Mouse (Mus musculus) G1E (cell line): Measurements from ENCODE around the gene Gusb. TPM values are rescaled to one million over a fixed set of nuclear protein-coding genes. Genes with fewer than 3 reads are reported as not detected.

ENCODE experiments used
- ATAC-seq: 2 replicates; pipeline ENCODE4 v1.8.0; 2016; ENCODE audit warnings: mild to moderate bottlenecking; ENCODE audit not compliant: insufficient number of reproducible peaks, poor library complexity, low FRiP score, severe bottlenecking; ENCODE audit errors: extremely low read depth
- DNase-seq: peaks from one replicate; pipeline ENCODE4 v3.0.0; 2012; ENCODE audit warnings: low spot score
- H3K27me3 ChIP-seq: 2 replicates; pipeline ENCODE4 v1.6.1; 2012; ENCODE audit warnings: mild to moderate bottlenecking, low read length, inconsistent platforms; ENCODE audit not compliant: insufficient read depth
- H3K36me3 ChIP-seq: replicated peaks from 2 replicates; pipeline ENCODE3; 2012; ENCODE audit warnings: mild to moderate bottlenecking, inconsistent platforms
- H3K4me1 ChIP-seq: 2 replicates; pipeline ENCODE4 v1.6.1; 2012; ENCODE audit warnings: low read depth, low read length, inconsistent platforms, mixed read lengths; ENCODE audit not compliant: insufficient read depth
- H3K4me3 ChIP-seq: 2 replicates; pipeline ENCODE4 v1.5.1; 2012; ENCODE audit warnings: low read depth, mild to moderate bottlenecking, inconsistent platforms, low read length, moderate library complexity, mixed read lengths
- H3K9me3 ChIP-seq: replicated peaks from 2 replicates; pipeline ENCODE4 v1.6.1; 2012; ENCODE audit warnings: inconsistent platforms
- CTCF ChIP-seq: IDR thresholded peaks from 2 replicates; pipeline ENCODE4 v1.5.1; 2012; ENCODE audit warnings: low read depth, low read length, inconsistent platforms, mixed read lengths
- GATA1 ChIP-seq: IDR thresholded peaks from 2 replicates; pipeline ENCODE4 v1.6.1; 2012; ENCODE audit warnings: borderline replicate concordance, low read length, inconsistent platforms, mixed read lengths
- GATA2 ChIP-seq: IDR thresholded peaks from 2 replicates; pipeline ENCODE4 v1.6.1; 2012; ENCODE audit warnings: low read depth, low read length, inconsistent platforms, borderline replicate concordance
- POLR2AphosphoS5 ChIP-seq: IDR thresholded peaks from 2 replicates; pipeline ENCODE4 v1.6.1; 2012; ENCODE audit warnings: low read depth, low read length, inconsistent platforms; ENCODE audit not compliant: insufficient replicate concordance
- TAL1 ChIP-seq: conservative IDR thresholded peaks from 2 replicates; pipeline ENCODE4 v1.6.1; 2012; ENCODE audit warnings: low read depth, low read length, inconsistent platforms, mixed read lengths
- polyA plus RNA-seq: library from polyadenylated mRNA; stranded (reverse); fragments of >175 nt; gene quantifications from 2 replicates; pipeline ENCODE4 v1.2.3, GENCODE M21; 2012
- total RNA-seq, 2 experiments: library from RNA; stranded (forward) in 1 of 2; stranded (reverse) in 1 of 2; fragments of 200-1000 nt in 1 of 2; fragments of >200 nt in 1 of 2; fragmentation: Nextera tagmentation in 1 of 2; gene quantifications; 2 replicates each; pipeline ENCODE4 v1.2.3; 2014 to 2017

Gene Gusb
- total and polyA plus RNA-seq, 3 experiments = 19.5 to 74.6 (median 53.6) TPM

GRCm38 (mm10) chr5:129989376-129989775 is 13.5 kb downstream of the Gusb start:
- Histone ChIP-seq H3K27me3 (no peaks in the 10 kb centered on the region), H3K36me3 (peaks cover 93% of the 10 kb centered on the region), H3K4me3 (no peak overlapping the region), H3K4me1 (peaks cover 69% of the 10 kb centered on the region), H3K9me3 (no peaks in the 10 kb centered on the region)
- TF ChIP-seq GATA2 (no peak), GATA1 (no peak), TAL1 (no peak), CTCF (no peak), POLR2AphosphoS5 (no peak)
- DNase-seq (no peak), ATAC-seq (no peak)

- peak overlapping the region; percentile 21; the same call in 1 of the 2 replicates for H3K4me3 ChIP-seq
- H3K9me3 ChIP-seq = no peaks in the 10 kb centered on the region
- DNase-seq (no peak), ATAC-seq (peak; percentile 29; the same call in 1 of the 2 replicates)
- TF ChIP-seq GATA1 (no peak), TAL1 (no peak), GATA2 (no peak), POLR2AphosphoS5 (no peak), CTCF (no peak)
- H3K27me3 ChIP-seq = no peaks in the 10 kb centered on the region
- peaks cover 72% of the 10 kb centered on the region for H3K4me1 ChIP-seq
- H3K36me3 ChIP-seq = peaks cover 75% of the 10 kb centered on the region
Observed at GRCm38 (mm10) chr5:129980216-129980615, 22.6 kb downstream of the Gusb start.

GRCm38 (mm10) chr5:129978608-129979007 is 24.2 kb downstream of the Gusb start:
- no peak for TF ChIP-seq GATA2
- TF ChIP-seq TAL1 = no peak
- no peak for TF ChIP-seq CTCF
- no peak for TF ChIP-seq GATA1
- no peak for TF ChIP-seq POLR2AphosphoS5
- peaks cover 62% of the 10 kb centered on the region for H3K36me3 ChIP-seq
- H3K4me1 ChIP-seq = peaks cover 83% of the 10 kb centered on the region
- ATAC-seq = no peak
- no peak for DNase-seq
- H3K9me3 ChIP-seq = no peaks in the 10 kb centered on the region
- no peak overlapping the region for H3K4me3 ChIP-seq
- H3K27me3 ChIP-seq = no peaks in the 10 kb centered on the region

- H3K27me3 ChIP-seq = no peaks in the 10 kb centered on the region
- ATAC-seq = no peak
- peaks cover 85% of the 10 kb centered on the region for H3K4me1 ChIP-seq
- H3K9me3 ChIP-seq = no peaks in the 10 kb centered on the region
- no peak for TF ChIP-seq GATA1
- TF ChIP-seq CTCF = no peak
- TF ChIP-seq GATA2 = no peak
- TF ChIP-seq TAL1 = no peak
- TF ChIP-seq POLR2AphosphoS5 = no peak
- peak overlapping the region; percentile 24; the same call in 1 of the 2 replicates for H3K4me3 ChIP-seq
- peaks cover 60% of the 10 kb centered on the region for H3K36me3 ChIP-seq
- no peak for DNase-seq
Observed at GRCm38 (mm10) chr5:129977768-129978167, 25.1 kb downstream of the Gusb start.

GRCm38 (mm10) chr5:129974866-129975311 is 28.0 kb downstream of the Gusb start:
- Histone ChIP-seq H3K27me3 (no peaks in the 10 kb centered on the region), H3K36me3 (peaks cover 63% of the 10 kb centered on the region), H3K4me3 (peak overlapping the region; percentile 11; the same call in 1 of the 2 replicates), H3K9me3 (no peaks in the 10 kb centered on the region), H3K4me1 (peaks cover 88% of the 10 kb centered on the region)
- DNase-seq (peak; percentile 62), ATAC-seq (peak; percentile 87)
- no peak for TF ChIP-seq GATA1
- peak; percentile 80; the same call in 1 of the 2 replicates for TF ChIP-seq GATA2
- TF ChIP-seq TAL1 = peak; percentile 66

- H3K27me3 ChIP-seq = no peaks in the 10 kb centered on the region
- H3K4me3 ChIP-seq = peak overlapping the region; percentile 20; the same call in 1 of the 2 replicates
- TF ChIP-seq CTCF = no peak
- no peak for TF ChIP-seq GATA2
- TF ChIP-seq TAL1 = no peak
- H3K9me3 ChIP-seq = no peaks in the 10 kb centered on the region
- peaks cover 62% of the 10 kb centered on the region for H3K36me3 ChIP-seq
- no peak for DNase-seq
- no peak for ATAC-seq
- peaks cover 85% of the 10 kb centered on the region for H3K4me1 ChIP-seq
Observed at GRCm38 (mm10) chr5:129974354-129974753, 28.5 kb downstream of the Gusb start.

GRCm38 (mm10) chr5:129971491-129971890 is 31.4 kb downstream of the Gusb start:
- H3K4me1 ChIP-seq = peaks cover 86% of the 10 kb centered on the region
- no peak for TF ChIP-seq CTCF
- no peak for TF ChIP-seq POLR2AphosphoS5
- TF ChIP-seq GATA1 = no peak
- TF ChIP-seq GATA2 = no peak
- no peak for TF ChIP-seq TAL1

More at GRCm38 (mm10) chr5:129971491-129971890, 31.4 kb downstream of the Gusb start:
- no peaks in the 10 kb centered on the region for H3K27me3 ChIP-seq
- DNase-seq = no peak
- no peak for ATAC-seq
- no peak overlapping the region for H3K4me3 ChIP-seq
- H3K36me3 ChIP-seq = peaks cover 66% of the 10 kb centered on the region
- H3K9me3 ChIP-seq = no peaks in the 10 kb centered on the region
